Mouse (Mus musculus) kidney, embryonic 14.5 days (tissue): ENCODE measurements around the gene Aen. TPM values are rescaled to one million over a fixed set of nuclear protein-coding genes. Genes with fewer than 3 reads are reported as not detected.
A peak's percentile ranks its signal among the peaks of the same experiment; 100 is the strongest.

Source experiments
- ATAC-seq: fragments of 200-750 bp; cut with Nextera tagmentation; 2 replicates; pipeline ENCODE4 v1.8.0; 2017; ENCODE audit warnings: moderate number of reproducible peaks, mild to moderate bottlenecking, moderate TSS enrichment, moderate library complexity; ENCODE audit not compliant: low FRiP score, low TSS enrichment
- H3K27ac ChIP-seq: fragments of 300-500 bp; sonication (generic); 2 replicates; pipeline ENCODE4 v1.5.1; 2014; ENCODE audit warnings: low read depth, mild to moderate bottlenecking, low read length, moderate library complexity, mixed read lengths
- H3K27me3 ChIP-seq: fragments of 300-500 bp; sonication (generic); 2 replicates; pipeline ENCODE4 v1.6.1; 2014; ENCODE audit warnings: mild to moderate bottlenecking, low read length; ENCODE audit not compliant: control insufficient read depth, insufficient read depth
- H3K36me3 ChIP-seq: fragments of 300-500 bp; sonication (generic); 2 replicates; pipeline ENCODE4 v1.6.1; 2014; ENCODE audit warnings: low read length, mixed read lengths; ENCODE audit not compliant: control insufficient read depth, insufficient read depth
- H3K4me1 ChIP-seq: fragments of 300-500 bp; sonication (generic); 2 replicates; pipeline ENCODE4 v1.6.1; 2014; ENCODE audit warnings: low read length, mixed read lengths; ENCODE audit not compliant: control insufficient read depth, insufficient read depth
- H3K4me2 ChIP-seq: fragments of 300-500 bp; sonication (generic); replicated peaks from 2 replicates; pipeline ENCODE4 v1.6.1; 2014; ENCODE audit warnings: low read depth, mild to moderate bottlenecking, low read length
- H3K4me3 ChIP-seq: fragments of 300-500 bp; sonication (generic); 2 replicates; pipeline ENCODE4 v1.5.1; 2014; ENCODE audit warnings: mild to moderate bottlenecking, low read length
- H3K9ac ChIP-seq: fragments of 300-500 bp; sonication (generic); 2 replicates; pipeline ENCODE4 v1.6.1; 2014; ENCODE audit warnings: low read depth, mild to moderate bottlenecking, low read length, moderate library complexity
- H3K9me3 ChIP-seq: fragments of 300-500 bp; sonication (generic); 2 replicates; pipeline ENCODE4 v1.6.1; 2016; ENCODE audit warnings: low read length; ENCODE audit not compliant: control insufficient read depth
- WGBS: fragments of 180-500 bp; shearing (Covaris S2); extraction: QIAGEN DNeasy Blood & Tissue Kit; methylation state at CpG from one replicate; pipeline ENCODE4 v1.1.7; 2014; 5-methylcytosine and 5-hydroxymethylcytosine counted together
- polyA plus RNA-seq: library from polyadenylated mRNA; unstranded; fragments of >200 nt; fragmentation: Nextera tagmentation; extraction: Ambion mirVana; gene quantifications from 2 replicates; pipeline ENCODE4 v1.2.1, GENCODE M21; 2014

Gene Aen
- 31.7 and 36.3 TPM in 2 replicates for polyA plus RNA-seq

GRCm38 (mm10) chr7:78895653-78896333 is at the start of gene Aen:
Aen (plus strand) TSS chr7:78895854.
- Histone ChIP-seq H3K27me3 (no peaks in the 10 kb centered on the region), H3K36me3 (no peaks in the 10 kb centered on the region), H3K9me3 (peaks cover 4% of the 10 kb centered on the region; the same call in 1 of the 2 replicates), H3K4me2 (peak within 1 kb of the TSS; percentile 75), H3K4me1 (peaks cover 5% of the 10 kb centered on the region; the same call in 1 of the 2 replicates), H3K9ac (peak within 1 kb of the TSS; percentile 59), H3K27ac (peak within 1 kb of the TSS; percentile 8; the same call in 1 of the 2 replicates), H3K4me3 (peak within 1 kb of the TSS; percentile 64)
- WGBS, result under 1% methylated on average over 53 of the region's 53 CpGs
- peak; percentile 98 for ATAC-seq

GRCm38 (mm10) chr7:78846066-78846716 is 49.5 kb upstream of the Aen start:
- Histone ChIP-seq H3K27ac (no peak overlapping the region), H3K4me1 (0 out of 2 replicates have a peak, but pooled peaks cover 6% of the 10 kb centered on the region), H3K4me2 (peak overlapping the region; percentile 67), H3K9ac (peak overlapping the region; percentile 85), H3K4me3 (peak overlapping the region; percentile 77), H3K27me3 (no peaks in the 10 kb centered on the region), H3K9me3 (no peaks in the 10 kb centered on the region), H3K36me3 (peaks cover 23% of the 10 kb centered on the region)
- ATAC-seq, result no peak
- 33% methylated on average over 12 of the region's 12 CpGs for WGBS

- Histone ChIP-seq H3K4me2 (peak within 1 kb of the TSS; percentile 67), H3K4me1 (0 out of 2 replicates have a peak, but pooled peaks cover 6% of the 10 kb centered on the region), H3K4me3 (peak within 1 kb of the TSS; percentile 77), H3K27ac (peak within 1 kb of the TSS; percentile 73), H3K27me3 (no peaks in the 10 kb centered on the region), H3K9me3 (no peaks in the 10 kb centered on the region), H3K36me3 (peaks cover 18% of the 10 kb centered on the region), H3K9ac (peak within 1 kb of the TSS; percentile 85)
- WGBS, result under 1% methylated on average over 49 of the region's 54 CpGs
- ATAC-seq, result peak; percentile 95
These were observed 48.8 kb upstream of the Aen start, which contains the start of gene Det1 for GRCm38 (mm10) chr7:78846737-78847434. Det1 (minus strand) TSS chr7:78847263.

- H3K4me2 ChIP-seq, result no peak overlapping the region
- no peak overlapping the region for H3K4me3 ChIP-seq
- H3K27ac ChIP-seq, result no peak overlapping the region
- H3K9me3 ChIP-seq, result no peaks in the 10 kb centered on the region
- H3K36me3 ChIP-seq, result no peaks in the 10 kb centered on the region
- H3K9ac ChIP-seq, result no peak overlapping the region
- no peaks in the 10 kb centered on the region for H3K27me3 ChIP-seq
- no peak for ATAC-seq
- WGBS, result 58% methylated on average over 4 of the region's 4 CpGs
- H3K4me1 ChIP-seq, result no peaks in the 10 kb centered on the region
These were observed 41.6 kb upstream of the Aen start for GRCm38 (mm10) chr7:78854051-78854450.

- Histone ChIP-seq H3K36me3 (no peaks in the 10 kb centered on the region), H3K4me2 (no peak overlapping the region), H3K9me3 (no peaks in the 10 kb centered on the region), H3K4me3 (no peak overlapping the region), H3K27me3 (no peaks in the 10 kb centered on the region), H3K27ac (no peak overlapping the region), H3K9ac (no peak overlapping the region), H3K4me1 (no peaks in the 10 kb centered on the region)
- ATAC-seq, result no peak
- WGBS, result 64% methylated on average over 5 of the region's 5 CpGs
These were observed 40.5 kb upstream of the Aen start for GRCm38 (mm10) chr7:78855044-78855655.

- ATAC-seq, result no peak
- H3K9ac ChIP-seq, result no peak overlapping the region
- no peak overlapping the region for H3K4me2 ChIP-seq
- no peaks in the 10 kb centered on the region for H3K9me3 ChIP-seq
- WGBS, result 58% methylated on average over 7 of the region's 7 CpGs
- H3K27me3 ChIP-seq, result no peaks in the 10 kb centered on the region
- no peak overlapping the region for H3K4me3 ChIP-seq
- no peaks in the 10 kb centered on the region for H3K4me1 ChIP-seq
- H3K27ac ChIP-seq, result no peak overlapping the region
- H3K36me3 ChIP-seq, result no peaks in the 10 kb centered on the region
These were observed 31.7 kb upstream of the Aen start for GRCm38 (mm10) chr7:78863796-78864445.

- Histone ChIP-seq H3K36me3 (no peaks in the 10 kb centered on the region), H3K27me3 (no peaks in the 10 kb centered on the region), H3K27ac (no peak overlapping the region), H3K9ac (no peak overlapping the region), H3K9me3 (no peaks in the 10 kb centered on the region), H3K4me3 (no peak overlapping the region), H3K4me1 (no peaks in the 10 kb centered on the region), H3K4me2 (no peak overlapping the region)
- 54% methylated on average over 4 of the region's 4 CpGs for WGBS
- ATAC-seq, result no peak
These were observed 31.2 kb upstream of the Aen start for GRCm38 (mm10) chr7:78864446-78864802.

- 45% methylated on average over 12 of the region's 12 CpGs for WGBS
- Histone ChIP-seq H3K9ac (no peak overlapping the region), H3K27ac (no peak overlapping the region; the same call in 1 of the 2 replicates), H3K9me3 (no peaks in the 10 kb centered on the region), H3K36me3 (no peaks in the 10 kb centered on the region), H3K4me3 (no peak overlapping the region), H3K27me3 (no peaks in the 10 kb centered on the region), H3K4me1 (no peaks in the 10 kb centered on the region), H3K4me2 (no peak overlapping the region)
- no peak for ATAC-seq
These were observed 30.3 kb upstream of the Aen start for GRCm38 (mm10) chr7:78865212-78865949.
